Mouse (Mus musculus) spleen, postnatal 10 days (tissue): ENCODE data around the gene Ebi3.

ENCODE experiments used
- DNase-seq, 2 experiments: peaks; one replicate each; pipeline ENCODE4 v3.0.0; 2021 to 2022; ENCODE audit warnings: low spot score in 2 of 2

Gene Ebi3

GRCm38 (mm10) chr17:56003000-56003399, 50.6 kb downstream of the Ebi3 start:
- no peak for DNase-seq

DNA sequence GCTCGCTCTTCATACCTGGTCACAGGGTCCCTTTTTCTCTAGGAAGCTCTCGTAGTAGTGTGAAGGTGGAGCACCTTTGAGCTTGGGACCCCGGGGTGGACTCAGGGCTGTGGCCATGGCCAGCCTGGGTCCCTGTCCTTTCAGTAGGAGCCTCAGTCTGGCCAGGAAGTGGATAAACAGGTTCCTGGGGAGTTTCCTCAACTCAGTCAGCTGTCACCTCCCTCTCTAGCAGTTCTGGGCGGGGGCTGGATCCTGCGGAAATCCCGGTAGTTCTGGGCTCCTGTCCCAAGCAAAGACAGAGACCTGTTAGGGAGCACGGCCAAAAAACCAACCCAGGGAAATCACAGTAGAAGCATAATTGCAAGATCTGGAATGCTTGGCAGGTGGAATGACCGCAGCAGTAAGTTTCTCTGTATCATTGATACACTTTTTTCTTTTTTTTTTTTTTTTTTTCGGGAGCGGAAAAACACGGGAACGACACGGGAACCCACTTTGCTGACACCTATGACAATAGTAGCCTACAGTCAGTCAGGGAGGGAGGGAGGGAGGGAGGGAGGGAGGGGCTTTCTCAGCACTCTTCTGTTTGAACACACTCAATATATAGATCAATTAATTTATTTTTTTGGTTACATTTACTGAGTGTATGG, 53.1 kb downstream of the Ebi3 start, which contains the start of the genes Stap2 and Mpnd:
Stap2 (minus strand) TSS at position 170 of the 647 bp plus-strand sequence.
Mpnd (plus strand) TSS at position 297 of the 647 bp plus-strand sequence.
- DNase-seq: peak in 1 of 2 experiments; percentile 40
